Mouse (Mus musculus) spleen, adult 2 months (tissue): ENCODE measurements around the gene Morc1.

Experiments
- CTCF ChIP-seq: fragments of 200-500 bp; IDR thresholded peaks from 2 replicates; pipeline ENCODE4 v1.5.1; 2011; ENCODE audit warnings: mild to moderate bottlenecking, inconsistent platforms; ENCODE audit not compliant: insufficient read depth, insufficient read length, insufficient replicate concordance; ENCODE audit errors: extremely low read depth
- POLR2A ChIP-seq: fragments of 200-500 bp; IDR thresholded peaks from 2 replicates; pipeline ENCODE4 v1.6.1; 2011; ENCODE audit warnings: low read depth, low read length, inconsistent platforms

- no peak for TF ChIP-seq CTCF
- no peak for TF ChIP-seq POLR2A
These were observed 245.2 kb downstream of the Morc1 start for GRCm38 (mm10) chr16:48676205-48676604.
